Mouse (Mus musculus) T-helper 2 cell (primary cell): ENCODE data around the gene Spata31d1b.

Source experiments
- in situ Hi-C: fragments of 300-600 bp; cut with MboI, MseI; formaldehyde crosslinking; loops from one replicate; pipeline ENCODE4 v1.15.1; 2025; ENCODE audit warnings: high pct_unique_total_duplicates

Spata31d1b gene

GRCm38 (mm10) chr13:59745462-59745861, 33.4 kb downstream of the Spata31d1b start:
- in situ Hi-C loops = no loop called here

- in situ Hi-C loops = no loop called here
Measured at GRCm38 (mm10) chr13:59746164-59746563, 34.1 kb downstream of the Spata31d1b start.

- in situ Hi-C loops = no loop called here
Measured at GRCm38 (mm10) chr13:59746711-59747110, 34.6 kb downstream of the Spata31d1b start, which contains the start of gene 1700014D04Rik. 1700014D04Rik (minus strand) TSS chr13:59746752.

GRCm38 (mm10) chr13:59750310-59750709, 38.2 kb downstream of the Spata31d1b start:
- in situ Hi-C loops = no loop called here

- in situ Hi-C loops = no loop called here
Measured at GRCm38 (mm10) chr13:59756906-59757305, 44.8 kb downstream of the Spata31d1b start.

GRCm38 (mm10) chr13:59762791-59763190, 50.7 kb downstream of the Spata31d1b start:
- in situ Hi-C loops = no loop called here

GRCm38 (mm10) chr13:59766786-59767515, 54.9 kb downstream of the Spata31d1b start:
- in situ Hi-C loops = no loop called here

- in situ Hi-C loops = no loop called here
Measured at GRCm38 (mm10) chr13:59768531-59768930, 56.4 kb downstream of the Spata31d1b start.
